Mouse (Mus musculus): ENCODE results near the gene Khdc4. TPM values are rescaled to one million over a fixed set of nuclear protein-coding genes. Genes with fewer than 3 reads are reported as not detected.
A peak's percentile ranks its signal among the peaks of the same experiment; 100 is the strongest.
"Not testable (repeated sequence)": the region's sequence is repeated elsewhere in the genome, so short reads cannot be mapped to it uniquely, and the experiment has no call there.

The Khdc4 gene
- polyA plus RNA-seq, 1 experiment from 2014 or later = 84.4 TPM

DNA sequence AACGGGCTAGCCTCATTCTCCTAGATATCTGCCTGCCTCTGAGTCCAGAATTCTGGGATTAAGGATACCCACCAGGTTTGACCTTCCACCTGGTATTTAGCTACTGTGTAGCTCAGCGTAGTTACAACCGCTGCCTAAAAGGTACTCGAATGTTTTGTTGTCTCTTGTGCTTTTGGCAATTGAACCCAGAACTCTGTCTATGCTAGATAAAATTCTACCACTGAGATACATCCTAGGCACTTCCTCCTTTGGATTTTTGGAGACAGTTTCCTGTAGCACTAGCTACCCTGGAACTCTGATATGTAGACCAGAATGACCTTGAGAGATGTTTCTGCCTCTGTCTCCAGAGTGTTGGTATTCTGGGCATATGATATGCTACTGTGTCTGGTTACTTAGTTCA lies 28.1 kb downstream of the Khdc4 start:
- Histone ChIP-seq H3K9ac (ENCODE audit: low read depth, low read length) (no peak overlapping the region), H3K9me3 (replicated peaks; ENCODE audit: control insufficient read depth, low read length, poor library complexity, severe bottlenecking) (no peaks in the 10 kb centered on the region), H3K27ac (ENCODE audit: low read length) (no peak overlapping the region), H3K4me3 (ENCODE audit: low read depth, low read length) (no peak overlapping the region), H3K27me3 (ENCODE audit: control insufficient read depth, insufficient read depth, low read depth, low read length) (no peaks in the 10 kb centered on the region), H3K4me1 (ENCODE audit: control insufficient read depth, insufficient read depth, low read length) (peaks cover 10% of the 10 kb centered on the region), H3K36me3 (ENCODE audit: control insufficient read depth, insufficient read depth, low read length) (peaks cover 30% of the 10 kb centered on the region), H3K4me2 (ENCODE audit: low read length) (no peak overlapping the region)
- ATAC-seq = no peak
- 97% methylated on average over 4 of the region's 4 CpGs for WGBS

DNA sequence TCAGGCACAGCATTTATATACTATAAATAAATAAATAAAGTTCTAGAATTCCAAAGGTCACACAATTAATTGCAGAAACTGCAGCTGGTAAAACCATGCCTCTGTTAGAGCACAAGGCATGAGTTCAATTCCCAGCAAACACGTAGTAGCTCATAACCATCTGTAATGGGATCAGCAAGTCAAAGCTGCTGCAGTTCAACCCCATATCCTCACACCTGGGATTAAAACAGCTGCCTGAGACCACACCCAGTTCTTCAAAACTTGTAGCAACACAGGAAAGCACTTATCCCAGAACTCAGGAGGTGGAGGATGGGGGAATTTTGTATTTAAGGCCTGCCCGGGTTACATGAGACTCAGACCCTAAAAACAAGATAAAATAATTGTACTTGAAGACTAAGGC lies 29.1 kb downstream of the Khdc4 start:
- Histone ChIP-seq H3K27me3 (ENCODE audit: control insufficient read depth, insufficient read depth, low read depth, low read length) (no peaks in the 10 kb centered on the region), H3K4me1 (ENCODE audit: control insufficient read depth, insufficient read depth, low read length) (peaks cover 10% of the 10 kb centered on the region), H3K9me3 (replicated peaks; ENCODE audit: control insufficient read depth, low read length, poor library complexity, severe bottlenecking) (no peaks in the 10 kb centered on the region), H3K27ac (ENCODE audit: low read length) (no peak overlapping the region), H3K4me2 (ENCODE audit: low read length) (no peak overlapping the region), H3K4me3 (ENCODE audit: low read depth, low read length) (no peak overlapping the region), H3K9ac (ENCODE audit: low read depth, low read length) (no peak overlapping the region), H3K36me3 (ENCODE audit: control insufficient read depth, insufficient read depth, low read length) (peaks cover 24% of the 10 kb centered on the region)
- ATAC-seq = no peak
- WGBS = 80% methylated on average over 2 of the region's 2 CpGs

DNA sequence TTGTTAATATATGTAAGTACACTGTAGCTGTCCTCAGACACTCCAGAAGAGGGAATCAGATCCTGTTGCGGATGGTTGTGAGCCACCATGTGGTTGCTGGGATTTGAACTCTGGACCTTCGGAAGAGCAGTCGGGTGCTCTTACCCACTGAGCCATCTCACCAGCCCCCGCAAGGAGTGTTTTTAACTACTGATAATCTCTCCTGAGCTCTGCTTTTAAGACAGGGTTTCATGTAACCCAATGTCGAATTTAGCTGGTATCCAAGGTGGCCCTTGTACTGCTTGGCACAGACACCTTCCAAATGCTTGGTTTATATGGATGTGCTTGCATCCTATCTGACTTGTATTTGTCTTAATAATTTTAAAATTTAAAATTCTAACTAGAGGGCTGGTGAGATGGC lies 30.1 kb downstream of the Khdc4 start:
- not testable (repeated sequence) for ATAC-seq; H3K27me3 ChIP-seq (ENCODE audit: control insufficient read depth, insufficient read depth, low read depth, low read length); H3K4me3 ChIP-seq (ENCODE audit: low read depth, low read length); H3K27ac ChIP-seq (ENCODE audit: low read length); H3K4me1 ChIP-seq (ENCODE audit: control insufficient read depth, insufficient read depth, low read length); H3K4me2 ChIP-seq (ENCODE audit: low read length); H3K9me3 ChIP-seq (replicated peaks; ENCODE audit: control insufficient read depth, low read length, poor library complexity, severe bottlenecking); H3K9ac ChIP-seq (ENCODE audit: low read depth, low read length)
- 90% methylated on average over 5 of the region's 5 CpGs for WGBS
- H3K36me3 ChIP-seq (ENCODE audit: control insufficient read depth, insufficient read depth, low read length) = peaks cover 20% of the 10 kb centered on the region

DNA sequence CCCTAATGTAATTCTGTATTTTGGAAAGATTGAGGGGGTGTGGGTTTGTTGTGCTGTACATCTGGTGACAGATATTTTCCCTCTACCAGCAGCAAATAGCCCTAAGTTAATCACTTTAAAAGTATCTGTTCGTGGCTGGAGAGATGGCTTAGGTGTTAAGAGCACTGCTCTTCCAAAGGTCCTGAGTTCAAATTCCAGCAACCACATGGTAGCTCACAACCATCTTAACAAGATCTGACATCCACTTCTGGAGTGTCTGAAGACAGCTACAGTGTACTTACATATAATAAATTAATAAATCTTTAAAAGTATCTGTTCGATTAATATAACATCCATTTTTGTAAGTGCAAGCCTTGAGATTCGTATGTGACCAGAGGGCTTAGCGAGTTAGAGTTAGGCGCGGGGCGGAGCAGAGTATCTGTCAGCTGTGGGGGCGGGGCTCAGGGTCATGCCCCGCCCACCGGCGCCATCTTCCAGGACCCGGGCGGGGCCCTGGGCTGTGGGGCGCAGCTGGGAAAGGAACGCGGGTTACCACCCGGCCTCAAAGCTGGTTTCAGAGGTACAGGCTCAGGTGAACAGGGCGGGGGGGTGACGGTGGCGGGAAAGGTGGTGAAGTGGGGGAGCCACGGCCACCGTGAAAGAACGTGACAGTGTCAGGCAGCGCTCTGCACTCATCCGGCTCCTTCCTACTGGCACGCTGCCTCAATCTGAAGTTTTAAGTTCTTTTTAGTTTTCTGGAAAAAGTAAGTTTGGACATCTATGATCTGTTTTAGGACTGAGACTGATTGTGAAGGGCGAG lies 31.0 kb downstream of the Khdc4 start, which contains the start of gene Rit1:
Gene Rit1, plus strand, starts transcription at position 440 of the 799 bp plus-strand sequence.
- Histone ChIP-seq H3K9me3 (replicated peaks; ENCODE audit: control insufficient read depth, low read length, poor library complexity, severe bottlenecking) (no peaks in the 10 kb centered on the region), H3K27ac (ENCODE audit: low read length) (peak within 1 kb of the TSS; percentile 47), H3K9ac (ENCODE audit: low read depth, low read length) (peak within 1 kb of the TSS; percentile 71), H3K4me2 (ENCODE audit: low read length) (peak within 1 kb of the TSS; percentile 91), H3K36me3 (ENCODE audit: control insufficient read depth, insufficient read depth, low read length) (peaks cover 20% of the 10 kb centered on the region), H3K27me3 (ENCODE audit: control insufficient read depth, insufficient read depth, low read depth, low read length) (no peaks in the 10 kb centered on the region), H3K4me3 (ENCODE audit: low read depth, low read length) (peak within 1 kb of the TSS; percentile 68), H3K4me1 (ENCODE audit: control insufficient read depth, insufficient read depth, low read length) (peaks cover 10% of the 10 kb centered on the region)
- ATAC-seq = peak; percentile 95
- 2% methylated on average over 27 of the region's 27 CpGs for WGBS

DNA sequence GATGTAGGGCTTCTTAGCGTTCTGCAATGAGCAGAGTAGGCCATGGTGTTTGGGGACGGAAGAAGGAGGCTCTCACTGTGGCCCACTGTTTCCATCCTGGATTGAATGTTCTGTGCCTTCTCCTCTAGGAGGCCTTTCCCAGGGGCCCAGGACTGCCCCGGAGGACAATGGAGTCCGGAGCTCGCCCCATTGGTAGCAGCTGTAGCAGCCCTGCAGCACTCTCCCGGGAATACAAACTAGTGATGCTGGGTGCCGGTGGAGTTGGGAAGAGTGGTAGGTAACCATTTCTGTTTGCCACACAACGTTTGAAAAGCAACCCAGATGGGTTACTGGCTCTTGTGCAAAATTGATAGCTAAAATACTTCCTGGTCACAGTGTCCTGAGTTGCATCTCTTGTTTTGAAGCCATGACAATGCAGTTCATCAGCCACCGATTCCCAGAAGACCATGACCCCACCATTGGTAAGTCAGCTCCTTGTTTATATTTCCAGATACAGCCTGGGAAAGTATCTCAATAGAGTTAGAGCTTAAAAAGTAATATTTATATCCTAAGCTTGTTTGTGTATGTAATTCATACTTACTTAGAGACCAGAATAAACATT lies 31.7 kb downstream of the Khdc4 start:
- Histone ChIP-seq H3K9ac (ENCODE audit: low read depth, low read length) (peak overlapping the region; percentile 71), H3K36me3 (ENCODE audit: control insufficient read depth, insufficient read depth, low read length) (peaks cover 16% of the 10 kb centered on the region; the same call in 1 of the 2 replicates), H3K4me3 (ENCODE audit: low read depth, low read length) (peak overlapping the region; percentile 68), H3K27me3 (ENCODE audit: control insufficient read depth, insufficient read depth, low read depth, low read length) (no peaks in the 10 kb centered on the region), H3K27ac (ENCODE audit: low read length) (peak overlapping the region; percentile 47), H3K4me2 (ENCODE audit: low read length) (peak overlapping the region; percentile 91), H3K4me1 (ENCODE audit: control insufficient read depth, insufficient read depth, low read length) (peaks cover 10% of the 10 kb centered on the region), H3K9me3 (replicated peaks; ENCODE audit: control insufficient read depth, low read length, poor library complexity, severe bottlenecking) (no peaks in the 10 kb centered on the region)
- peak; percentile 65 for ATAC-seq
- 5% methylated on average over 9 of the region's 9 CpGs for WGBS

DNA sequence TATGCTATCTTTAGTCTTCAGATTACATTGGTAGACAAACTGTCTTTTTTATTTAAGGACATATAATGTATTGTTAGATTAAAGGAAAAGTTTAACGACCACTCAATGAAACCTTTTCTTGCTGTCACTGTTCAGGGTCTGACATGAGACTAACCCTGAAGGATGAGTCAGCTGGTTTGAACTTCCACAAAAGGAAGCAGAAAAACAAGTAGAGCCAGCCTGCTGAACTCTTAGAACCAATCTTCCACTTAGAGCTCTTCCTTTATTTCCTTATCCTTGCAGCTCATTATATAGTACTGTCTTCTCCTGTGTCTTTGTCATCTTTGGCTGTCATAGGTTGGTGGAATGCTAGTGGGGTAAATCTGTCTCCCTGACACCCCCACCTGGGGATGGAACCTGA lies 32.2 kb downstream of the Khdc4 start:
- H3K4me2 ChIP-seq (ENCODE audit: low read length) = peak overlapping the region; percentile 91
- no peak overlapping the region for H3K27ac ChIP-seq (ENCODE audit: low read length)
- H3K9me3 ChIP-seq (replicated peaks; ENCODE audit: control insufficient read depth, low read length, poor library complexity, severe bottlenecking) = no peaks in the 10 kb centered on the region
- H3K4me1 ChIP-seq (ENCODE audit: control insufficient read depth, insufficient read depth, low read length) = peaks cover 10% of the 10 kb centered on the region
- WGBS = 79% methylated on average over 1 of the region's 1 CpGs
- no peak overlapping the region for H3K9ac ChIP-seq (ENCODE audit: low read depth, low read length)
- no peak for ATAC-seq
- H3K4me3 ChIP-seq (ENCODE audit: low read depth, low read length) = no peak overlapping the region
- H3K36me3 ChIP-seq (ENCODE audit: control insufficient read depth, insufficient read depth, low read length) = peaks cover 16% of the 10 kb centered on the region; the same call in 1 of the 2 replicates
- no peaks in the 10 kb centered on the region for H3K27me3 ChIP-seq (ENCODE audit: control insufficient read depth, insufficient read depth, low read depth, low read length)

DNA sequence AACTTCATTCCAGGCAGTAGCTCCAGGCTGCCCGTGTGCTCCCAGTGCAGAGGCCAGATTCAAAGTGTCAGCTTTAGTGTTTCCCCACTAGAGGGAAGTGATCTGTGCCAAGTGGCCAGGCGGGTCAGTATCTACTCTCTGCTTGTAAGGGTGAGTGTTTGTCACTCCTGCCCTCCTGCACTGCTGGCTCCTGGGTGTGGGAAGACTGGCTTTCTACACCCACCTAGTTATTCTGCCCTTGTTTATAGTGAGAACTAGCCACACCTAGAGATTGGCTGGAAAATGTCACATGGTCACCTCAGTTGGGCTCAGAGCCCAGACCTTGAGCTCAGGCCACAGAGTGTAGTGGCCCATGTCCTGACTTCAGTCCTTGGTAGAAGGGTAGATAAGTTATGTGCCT lies 33.5 kb downstream of the Khdc4 start:
- Histone ChIP-seq H3K9ac (ENCODE audit: low read depth, low read length) (no peak overlapping the region), H3K4me3 (ENCODE audit: low read depth, low read length) (no peak overlapping the region), H3K4me2 (ENCODE audit: low read length) (no peak overlapping the region), H3K27ac (ENCODE audit: low read length) (no peak overlapping the region), H3K9me3 (replicated peaks; ENCODE audit: control insufficient read depth, low read length, poor library complexity, severe bottlenecking) (no peaks in the 10 kb centered on the region), H3K27me3 (ENCODE audit: control insufficient read depth, insufficient read depth, low read depth, low read length) (no peaks in the 10 kb centered on the region), H3K36me3 (ENCODE audit: control insufficient read depth, insufficient read depth, low read length) (peaks cover 8% of the 10 kb centered on the region; the same call in 1 of the 2 replicates), H3K4me1 (ENCODE audit: control insufficient read depth, insufficient read depth, low read length) (peaks cover 10% of the 10 kb centered on the region)
- ATAC-seq = no peak
- 84% methylated on average over 2 of the region's 2 CpGs for WGBS

DNA sequence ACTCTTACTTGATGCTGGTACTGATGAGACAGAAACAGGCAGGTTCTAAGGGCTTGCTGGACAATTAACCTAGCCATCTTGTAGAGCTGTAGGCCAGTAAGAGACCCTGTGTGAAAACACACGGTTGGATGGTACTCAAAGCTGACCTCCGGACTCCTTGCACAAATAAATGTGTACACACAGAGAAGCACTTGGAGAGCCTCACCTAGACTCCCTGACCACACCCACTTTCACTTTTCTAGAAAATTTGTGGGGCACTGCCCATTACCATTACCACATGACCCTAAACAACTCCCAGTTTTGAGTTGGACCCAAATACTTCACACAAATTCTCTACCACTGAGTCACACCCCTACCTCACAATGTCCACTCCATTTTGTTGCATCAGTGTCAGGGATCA lies 51.0 kb downstream of the Khdc4 start:
- Histone ChIP-seq H3K27ac (ENCODE audit: low read length) (no peak overlapping the region), H3K4me3 (ENCODE audit: low read depth, low read length) (no peak overlapping the region), H3K36me3 (ENCODE audit: control insufficient read depth, insufficient read depth, low read length) (0 out of 2 replicates have a peak, but pooled peaks cover 3% of the 10 kb centered on the region), H3K4me2 (ENCODE audit: low read length) (no peak overlapping the region), H3K4me1 (ENCODE audit: control insufficient read depth, insufficient read depth, low read length) (no peaks in the 10 kb centered on the region), H3K9me3 (replicated peaks; ENCODE audit: control insufficient read depth, low read length, poor library complexity, severe bottlenecking) (no peaks in the 10 kb centered on the region), H3K9ac (ENCODE audit: low read depth, low read length) (no peak overlapping the region; the same call in 1 of the 2 replicates), H3K27me3 (ENCODE audit: control insufficient read depth, insufficient read depth, low read depth, low read length) (no peaks in the 10 kb centered on the region)
- no peak for ATAC-seq
- WGBS = 90% methylated on average over 2 of the region's 2 CpGs

DNA sequence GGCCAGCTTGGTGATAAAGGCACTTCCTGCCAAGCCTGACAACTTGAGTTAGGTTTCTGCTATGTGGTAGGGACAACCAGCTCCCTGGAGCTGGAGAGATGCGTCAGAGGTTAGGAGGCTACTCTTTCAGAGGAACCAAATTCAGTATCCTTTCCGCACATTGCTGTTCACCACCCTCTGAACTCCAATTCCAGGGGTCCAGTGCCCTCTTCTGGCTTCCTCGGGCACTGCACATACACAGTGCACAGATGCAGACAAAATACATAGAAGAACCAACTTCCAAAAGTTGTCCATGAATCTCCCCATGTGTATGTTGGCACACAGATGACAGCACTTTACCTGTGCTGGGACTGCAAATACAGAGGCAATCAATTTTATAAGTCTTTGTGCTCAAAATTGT lies 53.0 kb downstream of the Khdc4 start:
- H3K27me3 ChIP-seq (ENCODE audit: control insufficient read depth, insufficient read depth, low read depth, low read length) = no peaks in the 10 kb centered on the region
- H3K4me2 ChIP-seq (ENCODE audit: low read length) = no peak overlapping the region
- no peak overlapping the region for H3K4me3 ChIP-seq (ENCODE audit: low read depth, low read length)
- no peaks in the 10 kb centered on the region for H3K9me3 ChIP-seq (replicated peaks; ENCODE audit: control insufficient read depth, low read length, poor library complexity, severe bottlenecking)
- no peak for ATAC-seq
- H3K4me1 ChIP-seq (ENCODE audit: control insufficient read depth, insufficient read depth, low read length) = no peaks in the 10 kb centered on the region
- 46% methylated on average over 3 of the region's 3 CpGs for WGBS
- no peak overlapping the region for H3K27ac ChIP-seq (ENCODE audit: low read length)
- no peaks in the 10 kb centered on the region for H3K36me3 ChIP-seq (ENCODE audit: control insufficient read depth, insufficient read depth, low read length)
- H3K9ac ChIP-seq (ENCODE audit: low read depth, low read length) = no peak overlapping the region

Data from midbrain, embryonic 16.5 days (tissue).